Mouse (Mus musculus): ENCODE data around the gene Ergic2. TPM values are rescaled to one million over a fixed set of nuclear protein-coding genes. Genes with fewer than 3 reads are reported as not detected.
A peak's percentile ranks its signal among the peaks of the same experiment; 100 is the strongest.

Ergic2 gene
- 123 TPM for polyA plus RNA-seq (2021)

DNA sequence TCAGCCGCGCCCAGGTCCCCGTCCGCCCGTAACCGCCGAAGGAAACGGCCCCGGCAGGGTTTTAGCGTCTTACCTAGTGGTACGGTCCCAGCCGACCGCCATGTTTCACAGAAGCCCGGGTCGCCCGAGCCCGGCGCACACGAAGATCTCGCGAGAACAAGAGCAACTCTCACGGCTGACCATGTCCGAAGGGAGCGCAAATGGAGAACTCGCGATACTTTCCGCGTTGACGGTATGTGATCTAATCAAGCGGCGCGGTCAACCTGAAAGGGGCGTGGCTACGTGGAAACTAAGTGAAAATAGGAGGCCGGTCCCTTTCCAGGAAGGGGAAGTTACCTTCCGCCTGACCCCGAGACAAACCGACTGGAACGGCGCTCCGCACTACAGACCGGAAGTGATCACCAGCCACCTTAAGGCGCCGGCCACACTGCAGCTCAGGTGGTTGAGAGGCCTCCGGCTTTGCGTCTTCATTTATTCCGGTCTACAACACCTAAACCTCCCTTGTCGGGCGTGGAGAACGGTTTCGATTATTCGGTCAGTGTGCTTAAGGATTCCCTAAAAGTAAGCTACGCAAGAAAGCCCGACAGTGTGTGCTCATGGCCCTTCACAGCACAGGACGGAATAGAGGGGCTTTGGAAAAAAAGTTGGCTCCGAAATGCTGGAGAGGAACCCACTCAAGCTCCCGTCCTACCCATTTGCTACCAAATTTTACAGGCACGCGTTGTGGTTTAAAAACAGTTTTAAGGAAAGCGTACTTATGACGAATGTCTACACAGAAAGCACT is at the start of gene Ergic2:
TSS of gene Ergic2 (minus strand) at position 478 of the 784 bp plus-strand sequence.
- in situ Hi-C loops (cut with MboI; ENCODE audit: low pct_unique_long_range_greater_than_20kb), result loop anchor here (10.0 kb wide), 2 partner anchors 703 to 873 kb away; no protein-coding TSS in a partner anchor
- H3K27me3 ChIP-seq, result no peaks in the 10 kb centered on the region
- DNase-seq (ENCODE audit: low read depth, low spot score) (peak; percentile 99), ATAC-seq (peak; percentile 98)
- ChIA-PET POLR2A (no interaction called here), CTCF (interaction anchor here (0.9 to 2.9 kb wide), 2 partner anchors 9 to 12 kb away, joined by 3 to 17 read pairs; no protein-coding TSS in a partner anchor)
- TF ChIP-seq CTCF (IDR thresholded peaks at IDR 0.05), result no peak

GRCm38 (mm10) chr6:148260729-148261101 is 48.5 kb upstream of the Ergic2 start:
- in situ Hi-C loops (cut with MboI; ENCODE audit: low pct_unique_long_range_greater_than_20kb), result no loop called here
- H3K27me3 ChIP-seq, result no peaks in the 10 kb centered on the region
- no peak for TF ChIP-seq CTCF (IDR thresholded peaks at IDR 0.05)
- POLR2A ChIA-PET, result no interaction called here
- ATAC-seq (no peak), DNase-seq (ENCODE audit: low read depth, low spot score) (no peak)
- CTCF ChIA-PET, result interaction anchor here (1.3 to 1.6 kb wide), 3 partner anchors 12 to 46 kb away, joined by 3 to 5 read pairs (median 3); no protein-coding TSS in a partner anchor

GRCm38 (mm10) chr6:148259979-148260728 is 48.0 kb upstream of the Ergic2 start:
- no peak for TF ChIP-seq CTCF (IDR thresholded peaks at IDR 0.05)
- DNase-seq (ENCODE audit: low read depth, low spot score) (no peak), ATAC-seq (no peak)
- H3K27me3 ChIP-seq, result no peaks in the 10 kb centered on the region
- ChIA-PET CTCF (interaction anchor here (1.3 to 1.6 kb wide), 3 partner anchors 11 to 46 kb away, joined by 3 to 5 read pairs (median 3); no protein-coding TSS in a partner anchor), POLR2A (no interaction called here)
- in situ Hi-C loops (cut with MboI; ENCODE audit: low pct_unique_long_range_greater_than_20kb), result loop anchor here (10.0 kb wide), 1 partner anchor 655 kb away; no protein-coding TSS in a partner anchor

DNA sequence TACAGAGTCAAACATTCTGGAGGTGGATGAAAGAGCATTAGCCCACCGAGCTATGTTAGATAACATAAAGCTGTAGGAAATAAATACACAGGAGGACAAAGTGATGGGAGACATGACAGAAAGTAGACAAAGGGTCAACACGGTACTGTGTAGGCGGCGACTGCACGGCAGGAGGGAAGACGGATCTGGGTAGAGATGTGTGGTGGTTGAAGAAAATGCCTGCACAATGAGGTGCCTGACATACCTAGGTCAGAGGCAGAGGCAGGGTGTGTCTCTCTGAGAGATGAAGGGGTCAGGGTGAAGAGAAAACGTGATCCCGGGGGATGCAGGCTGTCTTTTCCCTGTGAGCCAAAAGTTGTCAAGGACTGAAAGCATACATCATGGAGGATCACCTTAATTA is 46.9 kb upstream of the Ergic2 start:
- ChIA-PET CTCF (no interaction called here), POLR2A (no interaction called here)
- no peak for TF ChIP-seq CTCF (IDR thresholded peaks at IDR 0.05)
- no peak for DNase-seq (ENCODE audit: low read depth, low spot score)
- in situ Hi-C loops (cut with MboI; ENCODE audit: low pct_unique_long_range_greater_than_20kb), result loop anchor here (10.0 kb wide), 1 partner anchor 656 kb away; no protein-coding TSS in a partner anchor
- no peak for ATAC-seq
- H3K27me3 ChIP-seq, result no peaks in the 10 kb centered on the region

- DNase-seq (ENCODE audit: low read depth, low spot score), result no peak
- ATAC-seq, result no peak
- no peak for TF ChIP-seq CTCF (IDR thresholded peaks at IDR 0.05)
- H3K27me3 ChIP-seq, result peaks cover 3% of the 10 kb centered on the region
- POLR2A ChIA-PET, result no interaction called here
- in situ Hi-C loops (cut with MboI; ENCODE audit: low pct_unique_long_range_greater_than_20kb), result loop anchor here (10.0 kb wide), 1 partner anchor 657 kb away; no protein-coding TSS in a partner anchor
- CTCF ChIA-PET, result interaction anchor here (1.1 kb wide), 1 partner anchor 13 kb away, joined by 3 read pairs; no protein-coding TSS in a partner anchor
These were observed 45.6 kb upstream of the Ergic2 start for GRCm38 (mm10) chr6:148257805-148258204.

GRCm38 (mm10) chr6:148256109-148256508 is 43.9 kb upstream of the Ergic2 start:
- ATAC-seq (no peak), DNase-seq (ENCODE audit: low read depth, low spot score) (no peak)
- TF ChIP-seq CTCF (IDR thresholded peaks at IDR 0.05), result no peak
- ChIA-PET POLR2A (interaction anchor here (1.2 kb wide), 1 partner anchor 13 kb away, joined by 3 read pairs; no protein-coding TSS in a partner anchor), CTCF (no interaction called here)
- H3K27me3 ChIP-seq, result peaks cover 3% of the 10 kb centered on the region
- in situ Hi-C loops (cut with MboI; ENCODE audit: low pct_unique_long_range_greater_than_20kb), result loop anchor here (10.0 kb wide), 1 partner anchor 659 kb away; no protein-coding TSS in a partner anchor

- CTCF ChIA-PET, result no interaction called here
- TF ChIP-seq CTCF (IDR thresholded peaks at IDR 0.05), result no peak
- POLR2A ChIA-PET, result interaction anchor here (1.2 kb wide), 1 partner anchor 12 kb away, joined by 3 read pairs; no protein-coding TSS in a partner anchor
- in situ Hi-C loops (cut with MboI; ENCODE audit: low pct_unique_long_range_greater_than_20kb), result loop anchor here (10.0 kb wide), 1 partner anchor 659 kb away; no protein-coding TSS in a partner anchor
- ATAC-seq, result no peak
- no peak for DNase-seq (ENCODE audit: low read depth, low spot score)
- peaks cover 3% of the 10 kb centered on the region for H3K27me3 ChIP-seq
These were observed 43.4 kb upstream of the Ergic2 start for GRCm38 (mm10) chr6:148255395-148256053.

DNA sequence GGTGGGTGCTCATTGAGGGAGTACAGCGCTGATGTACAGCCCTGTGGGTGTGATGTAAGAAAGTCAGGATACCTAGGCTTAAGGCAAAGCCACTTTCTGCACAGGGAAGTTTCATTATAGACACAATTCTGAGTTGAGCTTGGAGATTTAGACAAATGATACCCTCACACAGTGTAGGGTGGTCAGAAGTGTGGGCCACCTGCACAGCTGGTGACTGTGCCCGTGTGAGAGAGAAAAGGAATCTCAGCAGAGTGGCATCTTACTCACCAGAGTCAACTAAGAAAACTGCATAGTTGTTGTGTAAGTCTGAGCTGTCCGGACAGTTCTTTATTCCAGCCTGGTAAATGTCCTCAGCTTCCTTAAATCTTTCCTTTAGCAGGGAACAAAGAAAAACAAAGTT is 37.0 kb upstream of the Ergic2 start:
- H3K27me3 ChIP-seq, result peaks cover 3% of the 10 kb centered on the region
- ChIA-PET CTCF (interaction anchor here (0.7 to 2.7 kb wide), 14 partner anchors 11 to 664 kb away, joined by 3 to 16 read pairs (median 4); no protein-coding TSS in a partner anchor), POLR2A (no interaction called here)
- in situ Hi-C loops (cut with MboI; ENCODE audit: low pct_unique_long_range_greater_than_20kb), result no loop called here
- TF ChIP-seq CTCF (IDR thresholded peaks at IDR 0.05), result no peak
- no peak for DNase-seq (ENCODE audit: low read depth, low spot score)
- no peak for ATAC-seq

- in situ Hi-C loops (cut with MboI; ENCODE audit: low pct_unique_long_range_greater_than_20kb), result no loop called here
- ChIA-PET POLR2A (no interaction called here), CTCF (interaction anchor here (0.7 to 2.7 kb wide), 16 partner anchors 11 to 665 kb away, joined by 3 to 16 read pairs (median 4); no protein-coding TSS in a partner anchor)
- peak; percentile 64 for TF ChIP-seq CTCF (IDR thresholded peaks at IDR 0.05)
- ATAC-seq, result peak; percentile 47
- peaks cover 3% of the 10 kb centered on the region for H3K27me3 ChIP-seq
- no peak for DNase-seq (ENCODE audit: low read depth, low spot score)
These were observed 36.5 kb upstream of the Ergic2 start for GRCm38 (mm10) chr6:148248625-148249024.

- ChIA-PET POLR2A (no interaction called here), CTCF (interaction anchor here (1.1 to 2.4 kb wide), 2 partner anchors 198 to 668 kb away, joined by 3 to 7 read pairs; partner anchors contain the start of gene Tmtc1)
- ATAC-seq (no peak), DNase-seq (ENCODE audit: low read depth, low spot score) (no peak)
- H3K27me3 ChIP-seq, result no peaks in the 10 kb centered on the region
- no peak for TF ChIP-seq CTCF (IDR thresholded peaks at IDR 0.05)
- in situ Hi-C loops (cut with MboI; ENCODE audit: low pct_unique_long_range_greater_than_20kb), result no loop called here
These were observed 34.4 kb upstream of the Ergic2 start for GRCm38 (mm10) chr6:148246544-148246943.

Measured in Patski (cell line).